Mouse (Mus musculus) CH12.LX (cell line): Measurements from ENCODE around the gene Parp9.

Source experiments
- CTCF ChIP-seq, 2 experiments: IDR thresholded peaks in 1 of 2; conservative IDR thresholded peaks in 1 of 2; 2 replicates each; pipeline ENCODE4 v1.5.1; 2011 to 2012; ENCODE audit warnings: low read depth in 2 of 2, low read length in 2 of 2, improper control_type of control experiment in 1 of 2, inconsistent platforms in 1 of 2, mild to moderate bottlenecking in 1 of 2, moderate library complexity in 1 of 2
- E2F4 ChIP-seq: IDR thresholded peaks from 2 replicates; pipeline ENCODE4 v1.6.1; 2011; ENCODE audit warnings: low read depth, low read length, improper control_type of control experiment; ENCODE audit not compliant: insufficient replicate concordance
- EP300 ChIP-seq: IDR thresholded peaks from 2 replicates; pipeline ENCODE4 v1.6.1; 2011; ENCODE audit warnings: low read length, improper control_type of control experiment
- ETS1 ChIP-seq: conservative IDR thresholded peaks from 2 replicates; pipeline ENCODE4 v1.6.1; 2012; ENCODE audit warnings: low read depth, mild to moderate bottlenecking, inconsistent platforms, low read length, improper control_type of control experiment, moderate library complexity
- JUND ChIP-seq: conservative IDR thresholded peaks from 2 replicates; pipeline ENCODE4 v1.6.1; 2011; ENCODE audit warnings: low read depth, low read length, improper control_type of control experiment
- KAT2A ChIP-seq: IDR thresholded peaks from 2 replicates; pipeline ENCODE4 v1.6.1; 2012; ENCODE audit warnings: low read length, improper control_type of control experiment, inconsistent platforms; ENCODE audit not compliant: insufficient replicate concordance
- MAX ChIP-seq: IDR thresholded peaks from 2 replicates; pipeline ENCODE4 v1.6.1; 2011; ENCODE audit warnings: low read length, improper control_type of control experiment
- POLR2A ChIP-seq: IDR thresholded peaks from 2 replicates; pipeline ENCODE4 v1.6.1; 2011; ENCODE audit warnings: low read depth, mild to moderate bottlenecking, improper control_type of control experiment, low read length
- RCOR1 ChIP-seq: conservative IDR thresholded peaks from 2 replicates; pipeline ENCODE4 v1.6.1; 2012; ENCODE audit warnings: low read depth, mild to moderate bottlenecking, inconsistent platforms, low read length, improper control_type of control experiment
- SMC3 ChIP-seq: IDR thresholded peaks from 2 replicates; pipeline ENCODE4 v1.6.1; 2011; ENCODE audit warnings: low read depth, low read length, improper control_type of control experiment
- USF2 ChIP-seq: conservative IDR thresholded peaks from 2 replicates; pipeline ENCODE4 v1.6.1; 2011; ENCODE audit warnings: low read depth, low read length, improper control_type of control experiment

GRCm38 (mm10) chr16:35906887-35907286 lies 31.4 kb upstream of the Parp9 start:
- TF ChIP-seq KAT2A (no peak), CTCF (conservative IDR thresholded peaks at IDR 0.05 in 1 of 2, IDR thresholded peaks at IDR 0.05 in 1 of 2; ENCODE audit: low read depth in 2 of 2, low read length in 2 of 2) (no peak), JUND (no peak), USF2 (no peak), RCOR1 (no peak), MAX (no peak), POLR2A (no peak), EP300 (no peak), SMC3 (no peak), E2F4 (no peak), ETS1 (no peak)
